Mouse (Mus musculus): ENCODE data around the gene Sept9.

Sept9 gene

DNA sequence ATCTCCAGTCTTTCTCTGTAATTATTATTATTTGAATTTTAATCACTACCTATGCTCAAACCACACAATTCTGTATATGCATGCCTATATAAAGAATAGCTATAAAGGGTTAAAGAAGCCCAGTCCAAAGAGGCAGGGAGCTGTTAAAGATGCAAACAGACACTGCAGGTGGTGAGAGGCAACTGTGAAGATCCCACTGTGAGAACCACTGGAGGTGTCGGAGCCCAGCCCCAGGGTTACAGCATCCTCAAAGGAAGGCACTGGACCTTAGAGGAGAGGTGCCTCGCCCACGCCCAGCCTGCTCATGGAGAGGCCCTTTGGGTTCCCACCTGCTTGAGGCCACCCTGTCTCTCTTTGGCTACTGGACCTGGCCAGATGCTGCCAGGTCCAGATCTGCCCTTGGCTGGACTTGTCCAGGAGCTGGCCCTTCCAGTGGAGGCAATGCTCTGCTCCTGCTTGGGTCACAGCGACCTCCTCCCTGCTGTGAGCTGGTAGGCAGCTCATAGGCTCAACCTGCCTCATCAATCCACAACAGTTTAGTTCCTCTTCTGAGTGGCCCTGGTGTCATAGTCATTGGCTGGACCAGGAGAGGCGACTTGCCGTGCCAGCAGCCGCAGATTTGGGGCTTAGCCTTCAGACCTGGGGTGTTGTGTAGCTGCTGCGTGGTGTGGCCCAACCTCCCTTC is 45.7 kb downstream of the Sept9 start:
- DNase-seq (ENCODE audit: low read depth, low spot score) = no peak

DNA sequence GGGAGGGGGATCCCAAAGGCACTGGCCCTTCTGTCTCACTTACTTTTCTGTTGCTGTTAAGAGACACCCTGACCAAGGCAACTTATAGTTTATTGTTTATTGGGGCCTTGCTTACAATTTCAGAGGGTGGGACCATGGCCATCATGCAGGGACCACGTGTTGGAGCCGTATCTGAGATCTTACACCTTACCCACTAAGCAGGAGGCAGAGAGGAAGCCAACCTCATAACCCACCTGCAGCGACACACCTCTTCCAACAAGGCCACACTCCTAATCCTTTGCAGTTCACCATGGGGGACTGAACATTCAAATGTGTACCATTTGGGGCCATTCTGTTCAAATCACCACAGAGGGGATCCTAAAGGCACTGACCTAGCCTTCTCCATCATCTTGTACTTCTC is 46.4 kb downstream of the Sept9 start:
- DNase-seq (ENCODE audit: low read depth, low spot score) = no peak

DNA sequence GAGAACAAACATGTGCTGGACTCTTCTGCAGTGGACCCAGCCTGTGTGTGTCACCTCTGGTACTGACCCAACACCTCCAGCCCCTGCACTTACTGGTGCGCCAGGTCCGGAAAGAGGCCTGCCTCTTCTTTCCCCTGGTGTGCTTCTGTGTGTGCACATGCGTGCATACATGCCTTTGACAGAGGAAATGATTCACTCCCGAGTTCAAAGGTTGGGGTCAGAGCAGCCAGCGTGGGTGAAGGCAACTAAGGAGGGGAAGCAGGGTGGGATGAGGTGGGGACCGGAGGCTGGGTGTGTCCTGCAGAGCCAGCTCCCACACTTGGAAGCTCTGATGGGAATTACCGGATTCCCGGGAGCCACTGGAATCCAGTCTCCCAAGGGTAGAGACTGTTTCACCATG is 46.8 kb downstream of the Sept9 start:
- DNase-seq (ENCODE audit: low read depth, low spot score) = no peak

DNA sequence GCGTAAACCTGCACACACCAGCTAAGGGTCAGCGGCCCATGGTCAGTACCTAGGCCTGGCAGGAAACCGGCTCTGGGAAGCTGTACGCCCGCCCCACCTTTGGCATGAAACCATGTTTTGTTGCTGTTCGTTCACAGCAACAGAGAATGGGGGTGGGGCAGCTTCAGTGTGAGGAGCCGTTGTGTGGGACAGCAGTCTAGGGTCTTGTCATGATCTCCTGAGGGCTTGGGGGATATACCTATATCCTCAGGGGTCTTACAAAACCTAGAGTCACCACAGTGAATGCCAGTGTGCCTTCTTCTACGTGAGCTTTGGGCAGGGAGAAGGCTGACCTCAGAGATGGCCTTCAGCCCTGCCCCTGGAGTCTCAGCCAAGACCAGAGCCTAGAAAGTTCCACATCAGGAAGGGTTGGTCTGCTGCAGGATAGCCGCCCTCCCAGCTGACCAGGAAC is 47.5 kb downstream of the Sept9 start:
- DNase-seq (ENCODE audit: low read depth, low spot score) = no peak

DNA sequence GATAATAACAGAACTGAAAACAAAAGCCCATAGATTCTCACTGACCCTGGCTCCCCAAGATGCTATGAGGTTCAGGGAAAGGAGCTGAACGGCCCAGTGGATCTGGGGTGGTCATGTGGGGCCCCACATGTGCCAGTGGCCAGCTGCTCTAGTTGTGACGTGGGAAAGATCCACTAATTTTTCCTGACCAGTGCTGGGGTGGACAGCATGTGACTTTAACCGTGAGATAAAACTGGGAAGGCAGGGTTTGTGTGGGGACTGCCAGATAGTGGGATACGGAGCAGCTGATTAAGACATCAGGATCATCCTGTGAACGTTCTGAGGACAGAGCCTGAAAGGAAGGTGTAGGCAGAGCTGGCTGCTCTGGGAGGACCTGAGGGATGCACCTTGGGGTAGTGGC is 48.1 kb downstream of the Sept9 start:
- DNase-seq (ENCODE audit: low read depth, low spot score) = no peak

DNA sequence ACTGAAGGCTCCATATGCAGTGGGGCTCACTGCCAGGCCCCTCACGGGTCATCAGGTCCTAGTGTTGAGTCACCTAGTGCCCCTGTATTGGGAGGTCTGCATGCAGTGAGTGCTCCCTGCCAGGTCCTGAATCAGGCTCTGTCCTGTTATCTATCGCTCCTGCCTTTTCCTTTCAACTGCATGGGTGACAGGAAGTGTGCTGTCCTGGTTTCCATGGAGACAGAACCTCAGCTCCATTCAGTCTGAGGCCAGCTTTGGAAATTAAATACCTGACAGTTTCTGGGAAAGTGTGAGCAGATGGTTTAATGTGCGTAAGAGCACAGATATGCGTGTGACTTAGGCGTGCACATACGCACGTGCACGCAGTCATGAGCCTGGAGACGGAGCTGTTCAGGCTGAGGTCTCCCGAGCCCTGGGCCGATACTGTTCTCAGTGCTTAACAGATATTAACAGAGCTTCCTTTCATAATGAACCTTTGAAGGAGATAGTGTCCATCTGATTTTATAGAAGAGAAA is 49.3 kb downstream of the Sept9 start:
- no peak for DNase-seq (ENCODE audit: low read depth, low spot score)

DNA sequence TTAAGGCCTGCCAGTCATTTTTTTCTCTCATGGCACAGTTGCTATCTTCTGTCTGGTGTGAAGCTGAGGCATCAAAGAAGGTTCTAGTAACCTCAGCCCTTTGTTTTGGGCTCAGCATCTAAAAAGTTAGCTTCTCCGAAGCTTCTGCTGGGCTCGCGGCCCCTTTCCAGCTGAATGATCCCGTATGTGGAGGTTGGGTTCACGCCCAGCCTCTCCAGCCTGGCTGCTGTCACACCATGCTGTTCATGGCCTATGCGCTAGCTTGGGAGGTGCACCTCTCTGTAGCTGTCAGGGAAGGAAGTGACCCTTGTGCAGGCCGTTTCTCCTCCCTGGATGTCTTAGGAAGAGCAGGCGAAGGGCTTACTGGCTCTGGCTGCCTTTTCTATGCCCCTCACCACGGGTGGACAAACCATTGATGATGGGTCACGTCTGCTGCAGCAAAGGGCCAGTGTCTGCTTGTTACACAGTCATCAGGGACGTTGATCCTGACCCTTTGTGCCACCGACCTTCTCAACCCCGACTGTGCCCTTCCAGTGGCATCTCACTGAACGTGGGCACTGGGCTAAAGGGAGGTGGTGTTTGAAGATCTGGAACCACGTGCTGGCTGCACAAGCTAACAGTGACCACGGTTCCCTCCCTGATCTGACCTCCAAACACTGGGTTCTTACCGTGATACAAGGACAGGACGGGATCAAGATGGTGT is 50.0 kb downstream of the Sept9 start:
- no peak for DNase-seq (ENCODE audit: low read depth, low spot score)

DNA sequence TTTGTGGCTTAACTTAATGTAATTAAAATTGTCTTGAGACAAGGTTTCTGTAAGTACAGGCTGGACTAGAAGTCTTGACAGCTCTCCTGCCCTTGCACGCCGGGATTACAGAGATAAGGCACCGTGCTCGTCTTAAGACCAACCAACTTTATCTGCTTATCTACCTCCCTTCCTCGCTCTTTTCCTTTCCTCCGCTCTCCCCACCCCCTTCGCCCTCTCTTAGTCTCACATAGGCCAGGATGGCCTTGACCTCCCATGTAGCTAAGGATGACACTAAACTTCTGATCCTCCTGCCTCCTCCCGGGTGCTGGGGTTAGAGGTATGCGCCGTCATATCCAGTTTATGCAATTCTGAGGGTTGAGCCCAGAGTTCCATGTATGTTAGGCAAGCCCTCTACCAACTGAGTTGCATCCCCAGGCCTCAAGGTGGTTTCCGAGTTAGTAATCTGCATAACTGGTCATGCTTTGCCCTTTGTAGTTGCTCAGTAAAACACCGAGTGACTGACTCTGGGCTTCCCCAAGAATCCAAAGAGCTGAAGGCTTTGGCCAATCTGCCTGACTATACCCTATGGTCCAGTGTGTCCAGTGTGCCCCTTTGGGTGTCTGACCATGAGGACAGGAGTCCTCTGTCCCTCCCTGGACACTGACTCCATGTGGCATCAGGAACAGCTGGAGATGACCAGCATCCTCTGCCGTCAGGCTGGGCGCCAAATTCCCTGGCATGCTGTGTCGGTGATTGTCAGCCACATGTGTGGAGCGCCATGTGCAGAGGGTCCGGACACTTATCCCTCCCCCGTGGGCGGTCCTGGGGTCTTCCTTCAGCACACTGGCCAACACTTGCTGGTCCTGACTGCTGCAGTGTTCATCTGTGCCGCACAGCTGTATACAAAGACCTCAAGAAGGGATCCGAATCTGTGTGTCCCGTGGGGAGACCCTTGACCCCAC is 50.8 kb downstream of the Sept9 start:
- no peak for DNase-seq (ENCODE audit: low read depth, low spot score)

DNA sequence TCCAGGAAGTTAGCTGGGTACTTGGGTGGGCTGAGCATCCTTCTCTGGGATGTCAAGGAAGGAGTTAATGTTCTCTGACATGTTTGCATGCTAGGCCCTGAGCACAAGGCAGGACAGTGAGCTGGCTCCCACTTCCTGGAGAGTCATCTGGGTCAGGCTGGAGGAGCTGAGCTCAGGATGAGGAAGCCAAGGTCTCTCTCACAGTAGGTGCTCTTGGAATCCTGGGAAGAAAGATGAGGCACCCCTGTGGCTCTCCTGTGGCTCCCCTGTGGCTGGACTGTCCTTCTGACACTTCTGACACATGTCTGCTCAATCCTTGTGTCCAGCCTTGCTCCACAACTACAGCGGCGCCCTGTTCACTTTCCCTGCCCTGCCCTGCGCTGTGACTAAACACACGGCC is 52.3 kb downstream of the Sept9 start:
- no peak for DNase-seq (ENCODE audit: low read depth, low spot score)

DNA sequence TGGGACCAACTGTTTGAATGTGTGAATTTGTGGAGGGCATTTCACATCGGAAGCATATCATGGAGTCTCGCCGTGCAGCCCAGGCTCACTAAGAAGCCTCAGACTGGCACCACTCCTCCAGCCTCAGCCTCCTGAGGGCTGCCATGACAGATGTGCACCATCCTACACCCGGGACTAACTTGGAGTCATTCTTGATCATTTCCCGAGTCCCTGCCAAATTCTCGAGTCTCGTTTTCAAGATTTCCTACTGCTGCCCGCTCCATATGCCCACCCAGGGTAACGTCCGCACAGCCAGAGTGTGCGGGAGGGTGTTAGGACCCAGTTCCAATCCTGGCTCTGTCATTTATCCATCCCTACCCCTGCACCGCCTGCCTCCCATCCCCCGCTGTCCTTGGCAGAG is 53.4 kb downstream of the Sept9 start:
- no peak for DNase-seq (ENCODE audit: low read depth, low spot score)

DNA sequence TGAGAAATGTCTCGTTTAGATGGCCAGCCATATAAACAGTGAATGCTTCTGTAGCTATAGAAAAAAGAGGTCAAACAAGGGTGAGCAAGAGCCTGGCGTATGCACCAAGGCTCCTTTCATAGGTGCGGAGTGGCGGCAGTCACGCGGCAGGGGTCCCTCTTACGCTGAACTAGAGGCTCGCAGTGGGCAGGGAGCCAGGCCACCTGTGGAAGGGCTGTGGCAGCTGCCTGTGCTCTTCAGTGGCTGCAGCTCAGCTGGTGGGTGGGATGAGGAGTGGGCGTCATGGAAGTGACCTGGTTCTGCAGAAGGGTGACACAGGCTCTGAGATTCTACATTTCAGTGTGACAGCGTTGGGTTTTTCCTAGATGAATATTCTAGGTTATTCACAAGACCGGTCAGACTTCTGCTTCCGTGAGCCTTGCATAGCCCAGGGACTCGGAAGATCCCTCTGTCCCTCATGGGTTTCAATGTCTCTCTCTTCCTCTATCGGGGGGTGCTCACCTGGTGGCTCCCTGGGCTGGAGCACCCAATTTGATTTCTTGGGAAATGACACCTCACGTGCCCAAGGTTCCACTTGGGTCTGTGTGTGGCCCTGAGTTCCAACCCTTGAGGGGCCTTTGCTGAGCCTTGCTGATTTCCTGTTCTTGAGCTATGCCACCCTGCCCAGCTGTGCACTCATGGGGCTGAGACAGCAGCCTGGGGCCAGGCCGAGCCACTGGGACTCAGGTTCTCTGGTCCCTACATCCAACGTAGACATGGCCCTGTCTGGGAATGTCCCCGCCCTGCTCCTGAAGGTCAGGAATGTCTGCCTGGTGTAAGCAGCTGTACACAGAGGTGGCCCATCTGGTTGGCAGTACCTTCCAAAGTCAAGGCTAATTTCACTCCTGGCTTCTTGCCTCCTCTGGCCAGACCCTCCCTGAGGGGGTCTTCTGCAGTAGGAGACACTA is 55.0 kb downstream of the Sept9 start:
- no peak for DNase-seq (ENCODE audit: low read depth, low spot score)

DNA sequence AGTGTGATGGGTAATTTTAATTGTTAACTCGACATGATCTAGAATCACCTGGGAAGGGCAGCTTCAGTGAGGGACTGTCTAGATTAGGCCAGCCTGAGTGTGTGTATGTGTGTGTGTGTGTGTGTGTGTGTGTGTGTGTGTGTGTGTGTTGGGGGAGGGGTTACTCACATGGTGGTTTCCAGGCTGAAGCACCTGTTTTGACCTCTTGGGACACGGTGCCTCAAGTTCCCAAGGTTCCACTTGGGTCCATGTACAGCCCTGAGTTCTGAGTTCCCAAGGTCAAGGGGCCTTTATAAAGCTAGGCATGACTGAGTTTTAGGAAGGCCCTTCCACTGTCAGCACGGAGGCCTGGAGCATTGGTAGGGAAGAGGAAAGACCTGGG is 55.6 kb downstream of the Sept9 start:
- DNase-seq (ENCODE audit: low read depth, low spot score) = no peak

DNA sequence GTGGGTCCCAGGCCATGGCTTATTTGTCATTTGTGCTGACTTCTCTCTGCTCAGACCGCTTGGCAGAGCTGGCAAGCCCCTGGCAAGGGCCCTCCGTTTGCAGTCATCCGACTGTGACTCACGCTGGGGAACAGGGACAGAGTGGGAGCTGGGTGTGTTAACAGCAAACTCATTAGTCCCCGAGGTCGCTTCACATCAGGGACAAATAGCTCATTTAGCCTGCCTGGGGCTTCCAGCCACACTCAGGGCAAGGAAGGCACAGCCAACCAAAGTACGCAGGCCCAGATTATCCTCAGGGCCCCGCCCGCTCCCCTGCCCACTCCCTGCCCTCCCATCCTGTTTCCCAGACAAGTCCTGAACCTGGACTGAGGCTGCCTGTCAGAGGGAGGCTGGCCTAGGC is 56.6 kb downstream of the Sept9 start:
- no peak for DNase-seq (ENCODE audit: low read depth, low spot score)

DNA sequence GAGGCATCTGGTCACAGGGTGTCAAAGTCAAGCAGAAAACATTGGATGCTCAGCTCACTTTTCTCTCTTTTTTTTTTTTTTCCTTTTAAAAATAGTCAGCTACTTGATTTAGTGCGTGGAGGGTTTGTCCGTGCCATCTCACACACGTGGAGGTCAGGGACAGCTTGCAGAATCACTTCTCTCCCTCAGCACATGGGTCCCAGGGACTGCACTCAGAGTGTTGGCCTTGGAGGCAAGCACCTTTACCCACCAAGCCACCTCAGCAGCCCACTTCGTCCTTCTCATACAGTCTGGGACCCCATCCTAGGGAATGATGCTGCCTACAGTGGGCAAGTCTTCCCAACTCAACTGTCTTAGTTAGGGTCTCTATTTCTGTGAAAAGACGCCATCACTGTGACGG is 57.4 kb downstream of the Sept9 start:
- DNase-seq (ENCODE audit: low read depth, low spot score) = no peak

DNA sequence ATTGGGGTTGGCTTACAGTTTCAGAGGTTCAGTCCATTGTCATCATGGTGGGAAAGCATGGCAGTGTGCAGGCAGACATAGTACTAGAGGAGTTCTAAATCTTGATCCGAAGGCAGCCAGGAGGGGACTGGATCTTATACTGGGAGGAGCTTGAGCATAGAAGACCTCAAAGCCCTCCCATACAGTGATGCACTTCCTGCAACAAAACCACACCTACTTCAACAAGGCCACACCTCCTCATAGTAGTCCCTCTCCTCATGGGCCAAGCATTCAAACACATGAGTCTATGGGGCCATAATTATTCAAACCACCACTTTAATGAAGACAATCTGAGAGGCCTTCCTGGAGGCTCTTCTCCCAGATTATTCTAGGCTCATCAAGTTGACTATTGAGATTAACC is 57.8 kb downstream of the Sept9 start:
- no peak for DNase-seq (ENCODE audit: low read depth, low spot score)

DNA sequence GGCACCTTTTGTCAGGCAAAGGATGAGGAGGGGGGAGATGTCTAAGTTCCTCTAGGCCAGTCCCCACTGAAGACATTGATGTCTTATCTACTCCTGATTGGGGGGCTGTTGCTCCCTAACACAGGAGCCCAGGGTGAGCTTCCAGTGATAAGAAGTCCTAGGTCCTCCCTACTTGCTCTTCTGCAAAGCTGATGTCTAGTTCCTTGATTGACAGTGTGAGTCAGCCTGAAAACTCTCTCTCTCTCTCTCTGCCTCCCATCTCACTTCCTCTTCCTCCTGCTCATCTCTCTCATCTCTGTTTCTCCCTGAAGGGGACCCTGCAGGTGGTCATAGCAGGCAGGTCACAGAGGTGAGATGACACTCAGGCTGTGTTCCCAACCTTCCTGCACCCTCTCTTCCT is 58.4 kb downstream of the Sept9 start:
- no peak for DNase-seq (ENCODE audit: low read depth, low spot score)

DNA sequence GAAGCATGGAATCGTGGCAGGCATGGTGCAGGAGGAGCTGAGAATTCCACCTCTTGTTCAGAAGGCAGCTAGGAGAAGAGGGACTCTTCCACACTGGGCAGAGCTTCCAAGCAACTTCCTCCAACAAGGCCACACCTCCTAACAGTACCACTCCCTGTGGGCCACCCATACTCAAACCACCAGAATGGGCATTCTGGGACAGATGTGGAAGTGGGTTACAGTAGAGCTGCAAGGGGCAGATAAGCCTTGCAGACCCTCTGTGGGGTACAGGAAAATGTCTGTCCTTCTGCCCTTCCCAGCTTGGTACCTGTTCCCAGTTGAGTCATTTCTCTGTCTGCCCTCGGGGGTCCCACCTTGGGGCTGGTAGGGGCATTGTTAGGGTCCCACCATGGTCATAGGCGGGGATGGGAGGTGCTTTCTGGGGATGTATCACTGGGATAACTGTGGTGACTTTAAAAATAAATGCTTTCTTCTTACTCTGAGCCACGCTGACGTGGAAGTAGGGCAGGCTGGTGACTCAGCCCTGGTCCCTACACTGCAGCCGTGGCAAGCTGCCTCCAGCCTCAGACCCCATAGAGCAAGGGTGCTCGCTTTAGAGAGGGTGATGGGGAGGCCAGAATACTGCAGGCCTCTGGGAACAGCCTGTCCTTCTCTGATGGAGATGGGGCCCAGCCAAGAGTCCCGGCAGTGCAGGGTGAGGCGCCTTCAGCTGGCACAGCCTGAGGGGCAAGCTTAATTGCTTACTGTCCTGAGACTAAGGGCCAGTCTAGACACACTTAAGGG is 59.9 kb downstream of the Sept9 start:
- no peak for DNase-seq (ENCODE audit: low read depth, low spot score)

DNA sequence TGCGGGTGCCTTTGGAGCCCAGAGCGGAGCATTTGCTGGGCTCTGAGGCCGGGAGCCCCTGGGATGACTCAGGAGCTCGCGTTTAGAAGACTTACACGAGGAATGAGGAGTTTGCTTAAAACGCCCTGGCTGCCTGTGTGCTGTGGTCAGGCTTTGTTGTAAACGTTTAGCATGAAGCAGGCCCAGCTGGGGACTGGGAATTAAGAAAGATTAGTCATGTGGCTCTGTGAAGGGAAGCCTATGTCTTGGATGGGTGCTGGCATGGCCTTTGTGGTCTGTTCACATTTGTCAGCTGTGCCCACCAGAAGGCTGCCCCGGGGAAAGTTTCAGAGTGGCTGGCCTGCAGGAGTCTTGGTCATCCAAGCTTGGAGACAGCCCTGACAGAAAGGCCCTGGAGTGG is 61.2 kb downstream of the Sept9 start:
- no peak for DNase-seq (ENCODE audit: low read depth, low spot score)

DNA sequence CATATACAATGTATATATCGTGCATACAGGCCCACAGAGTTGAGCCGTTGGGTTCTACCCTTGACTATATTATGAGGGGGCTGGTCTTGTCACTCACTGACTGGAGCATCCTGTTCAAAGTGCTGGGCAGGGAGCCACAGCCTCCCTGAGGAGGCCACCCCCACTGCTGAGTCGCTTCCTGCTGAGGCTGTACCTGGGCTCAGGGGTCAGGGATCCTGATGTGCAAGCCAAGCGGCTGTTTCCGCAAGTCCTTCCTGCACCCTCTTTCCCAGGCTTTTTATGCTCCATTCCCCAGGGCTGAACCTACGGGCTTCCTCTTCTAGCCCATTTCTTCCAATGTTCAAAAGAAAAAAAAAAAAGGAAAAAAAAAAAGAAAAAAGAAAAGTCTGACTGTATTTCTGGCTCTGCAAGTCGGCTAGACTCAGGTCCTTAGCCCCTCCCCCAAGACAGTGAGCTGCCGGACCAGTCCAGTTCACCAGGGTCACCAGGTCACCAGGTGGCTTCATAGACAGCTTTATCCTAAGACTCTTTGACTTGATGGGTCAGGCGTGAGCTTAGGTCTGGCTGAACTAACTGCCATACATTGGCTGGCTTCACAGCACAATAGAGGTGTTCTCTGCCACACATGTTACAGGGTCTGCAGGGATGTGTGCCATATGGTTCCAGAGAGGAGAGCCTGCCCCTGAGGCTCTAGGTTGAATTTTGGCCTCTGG is 63.8 kb downstream of the Sept9 start:
- no peak for DNase-seq (ENCODE audit: low read depth, low spot score)

Measured in WW6 (cell line).